Mouse (Mus musculus) C2C12 (cell line): ENCODE measurements at regions not wholly inside any gene's neighbourhood (a gene's known extent, or its start where the extent isn't known, plus 50 kb on each side); places are given as distances from the start of the nearest gene placed in this dataset.

Source experiments
- CEBPB ChIP-seq: IDR thresholded peaks from one replicate; pipeline ENCODE4 v1.6.1; 2011; ENCODE audit warnings: low read depth, mild to moderate bottlenecking, control low read depth, moderate library complexity
- CTCF ChIP-seq: IDR thresholded peaks from one replicate; pipeline ENCODE4 v1.5.1; 2011; ENCODE audit not compliant: control insufficient read depth, insufficient read depth, insufficient read length
- MAX ChIP-seq: IDR thresholded peaks from one replicate; pipeline ENCODE4 v1.6.1; 2011; ENCODE audit warnings: mild to moderate bottlenecking, control low read depth

DNA sequence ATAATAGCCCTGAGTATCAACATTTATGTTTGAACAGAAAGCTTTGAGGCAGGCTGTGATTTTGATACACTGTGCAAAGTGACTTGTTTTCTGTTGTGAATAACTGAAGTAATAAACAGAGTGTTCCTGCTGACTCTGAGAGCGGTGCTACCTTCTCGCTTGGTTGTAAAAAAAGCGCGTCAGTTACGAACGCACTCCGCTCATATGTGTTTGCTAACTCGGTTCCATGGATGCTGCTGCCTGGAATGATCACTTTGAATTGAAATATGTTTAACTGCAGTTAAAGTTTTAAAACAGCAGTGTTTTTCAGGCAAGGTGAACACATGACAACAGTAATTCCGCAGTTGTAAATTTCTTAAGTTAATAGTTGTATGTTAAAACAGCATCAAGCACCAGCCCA is 567.7 kb downstream of the Prkd1 start:
- TF ChIP-seq CTCF: no peak
- no peak for TF ChIP-seq CEBPB
- TF ChIP-seq MAX: no peak
